Mouse (Mus musculus): ENCODE measurements at regions not wholly inside any gene's neighbourhood (a gene's known extent, or its start where the extent isn't known, plus 50 kb on each side); places are given as distances from the start of the nearest gene placed in this dataset.

GRCm38 (mm10) chr13:16641611-16642449, 630.2 kb downstream of the Inhba start:
- Histone ChIP-seq H3K9ac (no peak overlapping the region), H3K27ac (no peak overlapping the region), H3K9me3 (no peaks in the 10 kb centered on the region), H3K27me3 (no peaks in the 10 kb centered on the region), H3K4me3 (no peak overlapping the region), H3K36me3 (no peaks in the 10 kb centered on the region), H3K4me2 (replicated peaks) (no peak overlapping the region), H3K4me1 (peaks cover 6% of the 10 kb centered on the region; the same call in 1 of the 2 replicates)
- WGBS: 72% methylated on average over 3 of the region's 3 CpGs
- no peak for ATAC-seq (ENCODE audit: insufficient number of reproducible peaks, insufficient read depth, low FRiP score, low TSS enrichment)

GRCm38 (mm10) chr13:16642450-16642994, 630.9 kb downstream of the Inhba start:
- WGBS: 48% methylated on average over 6 of the region's 6 CpGs
- H3K9me3 ChIP-seq: no peaks in the 10 kb centered on the region
- no peak overlapping the region for H3K4me2 ChIP-seq (replicated peaks)
- H3K4me3 ChIP-seq: no peak overlapping the region
- no peak overlapping the region for H3K27ac ChIP-seq
- H3K4me1 ChIP-seq: peaks cover 6% of the 10 kb centered on the region; the same call in 1 of the 2 replicates
- H3K27me3 ChIP-seq: no peaks in the 10 kb centered on the region
- ATAC-seq (ENCODE audit: insufficient number of reproducible peaks, insufficient read depth, low FRiP score, low TSS enrichment): no peak
- no peaks in the 10 kb centered on the region for H3K36me3 ChIP-seq
- no peak overlapping the region for H3K9ac ChIP-seq

GRCm38 (mm10) chr13:16645311-16645710, 633.7 kb downstream of the Inhba start:
- Histone ChIP-seq H3K4me2 (replicated peaks) (no peak overlapping the region), H3K27ac (no peak overlapping the region), H3K9me3 (no peaks in the 10 kb centered on the region), H3K4me1 (peaks cover 6% of the 10 kb centered on the region; the same call in 1 of the 2 replicates), H3K9ac (no peak overlapping the region), H3K27me3 (no peaks in the 10 kb centered on the region), H3K36me3 (no peaks in the 10 kb centered on the region), H3K4me3 (no peak overlapping the region)
- WGBS: 63% methylated on average over 3 of the region's 3 CpGs
- ATAC-seq (ENCODE audit: insufficient number of reproducible peaks, insufficient read depth, low FRiP score, low TSS enrichment): no peak

GRCm38 (mm10) chr13:16646056-16646455, 634.4 kb downstream of the Inhba start:
- no peak for ATAC-seq (ENCODE audit: insufficient number of reproducible peaks, insufficient read depth, low FRiP score, low TSS enrichment)
- peaks cover 6% of the 10 kb centered on the region; the same call in 1 of the 2 replicates for H3K4me1 ChIP-seq

GRCm38 (mm10) chr13:16646649-16647048, 635.0 kb downstream of the Inhba start:
- Histone ChIP-seq H3K4me3 (no peak overlapping the region), H3K27me3 (no peaks in the 10 kb centered on the region), H3K27ac (no peak overlapping the region), H3K4me1 (peaks cover 5% of the 10 kb centered on the region; the same call in 1 of the 2 replicates), H3K36me3 (no peaks in the 10 kb centered on the region), H3K4me2 (replicated peaks) (no peak overlapping the region), H3K9me3 (no peaks in the 10 kb centered on the region), H3K9ac (no peak overlapping the region)
- no peak for ATAC-seq (ENCODE audit: insufficient number of reproducible peaks, insufficient read depth, low FRiP score, low TSS enrichment)

More at GRCm38 (mm10) chr13:16646056-16646455, 634.4 kb downstream of the Inhba start:
- Histone ChIP-seq H3K9me3 (no peaks in the 10 kb centered on the region), H3K9ac (no peak overlapping the region), H3K4me2 (replicated peaks) (no peak overlapping the region), H3K36me3 (no peaks in the 10 kb centered on the region), H3K4me3 (no peak overlapping the region), H3K27me3 (no peaks in the 10 kb centered on the region), H3K27ac (no peak overlapping the region)

- no peak overlapping the region for H3K4me2 ChIP-seq (replicated peaks)
- WGBS: 81% methylated on average over 4 of the region's 4 CpGs
- ATAC-seq (ENCODE audit: insufficient number of reproducible peaks, insufficient read depth, low FRiP score, low TSS enrichment): no peak
- no peak overlapping the region for H3K4me3 ChIP-seq
- no peaks in the 10 kb centered on the region for H3K27me3 ChIP-seq
- H3K9ac ChIP-seq: no peak overlapping the region
- H3K27ac ChIP-seq: no peak overlapping the region
- no peaks in the 10 kb centered on the region for H3K36me3 ChIP-seq
- no peaks in the 10 kb centered on the region for H3K4me1 ChIP-seq
- H3K9me3 ChIP-seq: no peaks in the 10 kb centered on the region
Observed at GRCm38 (mm10) chr13:16656110-16656509, 644.5 kb downstream of the Inhba start.

- no peaks in the 10 kb centered on the region for H3K9me3 ChIP-seq
- H3K4me1 ChIP-seq: no peaks in the 10 kb centered on the region
- H3K9ac ChIP-seq: no peak overlapping the region
- no peak overlapping the region for H3K4me2 ChIP-seq (replicated peaks)
- no peaks in the 10 kb centered on the region for H3K36me3 ChIP-seq
- 87% methylated on average over 6 of the region's 6 CpGs for WGBS
- H3K27me3 ChIP-seq: no peaks in the 10 kb centered on the region
- no peak overlapping the region for H3K4me3 ChIP-seq
- ATAC-seq (ENCODE audit: insufficient number of reproducible peaks, insufficient read depth, low FRiP score, low TSS enrichment): no peak
- H3K27ac ChIP-seq: no peak overlapping the region
Observed at GRCm38 (mm10) chr13:16659894-16660293, 648.2 kb downstream of the Inhba start.

GRCm38 (mm10) chr13:16668652-16669051, 657.0 kb downstream of the Inhba start:
- H3K9ac ChIP-seq: no peak overlapping the region
- no peak overlapping the region for H3K4me2 ChIP-seq (replicated peaks)
- no peaks in the 10 kb centered on the region for H3K4me1 ChIP-seq
- no peak overlapping the region for H3K4me3 ChIP-seq
- WGBS: 91% methylated on average over 1 of the region's 1 CpGs
- H3K27ac ChIP-seq: no peak overlapping the region
- H3K27me3 ChIP-seq: no peaks in the 10 kb centered on the region
- no peak for ATAC-seq (ENCODE audit: insufficient number of reproducible peaks, insufficient read depth, low FRiP score, low TSS enrichment)
- H3K36me3 ChIP-seq: no peaks in the 10 kb centered on the region
- H3K9me3 ChIP-seq: no peaks in the 10 kb centered on the region

GRCm38 (mm10) chr13:16669281-16669680, 657.6 kb downstream of the Inhba start:
- no peak for ATAC-seq (ENCODE audit: insufficient number of reproducible peaks, insufficient read depth, low FRiP score, low TSS enrichment)
- Histone ChIP-seq H3K4me1 (no peaks in the 10 kb centered on the region), H3K4me3 (no peak overlapping the region), H3K9ac (no peak overlapping the region), H3K36me3 (no peaks in the 10 kb centered on the region), H3K9me3 (no peaks in the 10 kb centered on the region), H3K4me2 (replicated peaks) (no peak overlapping the region), H3K27ac (no peak overlapping the region), H3K27me3 (no peaks in the 10 kb centered on the region)
- whole genome bisulfite sequencing: 95% methylated on average over 1 of the region's 1 CpGs

GRCm38 (mm10) chr13:16670047-16670733, 658.5 kb downstream of the Inhba start:
- Histone ChIP-seq H3K9ac (no peak overlapping the region), H3K36me3 (no peaks in the 10 kb centered on the region), H3K27ac (no peak overlapping the region), H3K4me2 (replicated peaks) (no peak overlapping the region), H3K4me1 (no peaks in the 10 kb centered on the region), H3K27me3 (no peaks in the 10 kb centered on the region), H3K4me3 (no peak overlapping the region), H3K9me3 (no peaks in the 10 kb centered on the region)
- WGBS: 70% methylated on average over 5 of the region's 5 CpGs
- no peak for ATAC-seq (ENCODE audit: insufficient number of reproducible peaks, insufficient read depth, low FRiP score, low TSS enrichment)

- Histone ChIP-seq H3K4me3 (no peak overlapping the region), H3K4me1 (no peaks in the 10 kb centered on the region), H3K4me2 (replicated peaks) (no peak overlapping the region), H3K27me3 (no peaks in the 10 kb centered on the region), H3K9ac (no peak overlapping the region), H3K9me3 (no peaks in the 10 kb centered on the region), H3K36me3 (no peaks in the 10 kb centered on the region), H3K27ac (no peak overlapping the region)
- ATAC-seq (ENCODE audit: insufficient number of reproducible peaks, insufficient read depth, low FRiP score, low TSS enrichment): no peak
Observed at GRCm38 (mm10) chr13:16670736-16671135, 659.1 kb downstream of the Inhba start.

GRCm38 (mm10) chr13:16676873-16677272, 665.2 kb downstream of the Inhba start:
- H3K9me3 ChIP-seq: no peaks in the 10 kb centered on the region
- no peak overlapping the region for H3K4me2 ChIP-seq (replicated peaks)
- H3K4me1 ChIP-seq: no peaks in the 10 kb centered on the region
- no peak for ATAC-seq (ENCODE audit: insufficient number of reproducible peaks, insufficient read depth, low FRiP score, low TSS enrichment)
- no peak overlapping the region for H3K4me3 ChIP-seq
- H3K27ac ChIP-seq: no peak overlapping the region
- no peak overlapping the region for H3K9ac ChIP-seq
- H3K27me3 ChIP-seq: no peaks in the 10 kb centered on the region
- H3K36me3 ChIP-seq: no peaks in the 10 kb centered on the region
- WGBS: 83% methylated on average over 1 of the region's 1 CpGs
